Mouse (Mus musculus) midbrain, embryonic 11.5 days (tissue): ENCODE data around the gene Nfe2. TPM values are rescaled to one million over a fixed set of nuclear protein-coding genes. Genes with fewer than 3 reads are reported as not detected.
"Not testable (repeated sequence)": the region's sequence is repeated elsewhere in the genome, so short reads cannot be mapped to it uniquely, and the experiment has no call there.

Experiments used
- ATAC-seq: fragments of 200-750 bp; cut with Nextera tagmentation; 2 replicates; pipeline ENCODE4 v1.8.0; 2017; ENCODE audit warnings: moderate TSS enrichment, moderate library complexity; ENCODE audit not compliant: low FRiP score
- DNase-seq: peaks from one replicate; pipeline ENCODE4 v3.0.0; 2015; ENCODE audit warnings: low spot score; ENCODE audit errors: missing footprints
- H3K27ac ChIP-seq: fragments of 300-500 bp; sonication (generic); 2 replicates; pipeline ENCODE4 v1.5.1; 2014; ENCODE audit warnings: low read depth, low read length
- H3K27me3 ChIP-seq: fragments of 300-500 bp; sonication (generic); 2 replicates; pipeline ENCODE4 v1.6.1; 2014; ENCODE audit warnings: mild to moderate bottlenecking, low read length, moderate library complexity, mixed read lengths; ENCODE audit not compliant: control insufficient read depth, insufficient read depth
- H3K36me3 ChIP-seq: fragments of 300-500 bp; sonication (generic); 2 replicates; pipeline ENCODE4 v1.6.1; 2014; ENCODE audit warnings: mild to moderate bottlenecking, low read length, moderate library complexity, mixed read lengths; ENCODE audit not compliant: control insufficient read depth, insufficient read depth
- H3K4me1 ChIP-seq: fragments of 300-500 bp; sonication (generic); 2 replicates; pipeline ENCODE4 v1.6.1; 2014; ENCODE audit warnings: low read length; ENCODE audit not compliant: control insufficient read depth, insufficient read depth
- H3K4me2 ChIP-seq: fragments of 300-500 bp; sonication (generic); 2 replicates; pipeline ENCODE4 v1.6.1; 2014; ENCODE audit warnings: mild to moderate bottlenecking, moderate library complexity
- H3K4me3 ChIP-seq: fragments of 300-500 bp; sonication (generic); 2 replicates; pipeline ENCODE4 v1.5.1; 2014; ENCODE audit warnings: low read depth, low read length
- H3K9ac ChIP-seq: fragments of 300-500 bp; sonication (generic); 2 replicates; pipeline ENCODE4 v1.6.1; 2014; ENCODE audit warnings: low read length
- H3K9me3 ChIP-seq: fragments of 300-500 bp; sonication (generic); 2 replicates; pipeline ENCODE4 v1.6.1; 2016; ENCODE audit warnings: low read length; ENCODE audit not compliant: control insufficient read depth
- WGBS: fragments of 180-500 bp; shearing (Covaris S2); extraction: QIAGEN DNeasy Blood & Tissue Kit; methylation state at CpG from one replicate; pipeline ENCODE4 v1.1.7; 2014; 5-methylcytosine and 5-hydroxymethylcytosine counted together
- polyA plus RNA-seq: library from polyadenylated mRNA; unstranded; fragments of >200 nt; fragmentation: Nextera tagmentation; extraction: Ambion mirVana; gene quantifications from 2 replicates; pipeline ENCODE4 v1.2.1, GENCODE M21; 2014

The Nfe2 gene
- polyA plus RNA-seq, 1 experiment from 2014 or later, result 6.9 TPM

GRCm38 (mm10) chr15:103284066-103284465, 25.9 kb upstream of the Nfe2 start:
- H3K4me2 ChIP-seq, result no peak overlapping the region
- WGBS, result 54% methylated on average over 3 of the region's 3 CpGs
- H3K4me1 ChIP-seq, result no peaks in the 10 kb centered on the region; the same call in 1 of the 2 replicates
- no peaks in the 10 kb centered on the region for H3K36me3 ChIP-seq
- no peaks in the 10 kb centered on the region for H3K27me3 ChIP-seq
- peak; percentile 96 for DNase-seq
- no peak overlapping the region for H3K4me3 ChIP-seq
- H3K9me3 ChIP-seq, result no peaks in the 10 kb centered on the region
- ATAC-seq, result no peak
- H3K9ac ChIP-seq, result no peak overlapping the region
- no peak overlapping the region for H3K27ac ChIP-seq

GRCm38 (mm10) chr15:103281465-103282205, 23.4 kb upstream of the Nfe2 start:
- Histone ChIP-seq H3K27ac (no peak overlapping the region), H3K4me3 (no peak overlapping the region), H3K27me3 (no peaks in the 10 kb centered on the region), H3K4me1 (no peaks in the 10 kb centered on the region; the same call in 1 of the 2 replicates), H3K4me2 (no peak overlapping the region), H3K9me3 (no peaks in the 10 kb centered on the region), H3K9ac (no peak overlapping the region), H3K36me3 (no peaks in the 10 kb centered on the region)
- ATAC-seq, result no peak
- no peak for DNase-seq
- WGBS, result 94% methylated on average over 3 of the region's 3 CpGs

- Histone ChIP-seq H3K4me2 (no peak overlapping the region), H3K4me3 (no peak overlapping the region), H3K4me1 (no peaks in the 10 kb centered on the region; the same call in 1 of the 2 replicates), H3K27ac (no peak overlapping the region), H3K27me3 (no peaks in the 10 kb centered on the region), H3K36me3 (no peaks in the 10 kb centered on the region), H3K9me3 (no peaks in the 10 kb centered on the region), H3K9ac (no peak overlapping the region)
- WGBS, result 81% methylated on average over 3 of the region's 3 CpGs
- DNase-seq, result no peak
- no peak for ATAC-seq
Observed at GRCm38 (mm10) chr15:103280817-103281464, 22.7 kb upstream of the Nfe2 start.

- Histone ChIP-seq H3K27ac (no peak overlapping the region), H3K9me3 (no peaks in the 10 kb centered on the region), H3K4me1 (no peaks in the 10 kb centered on the region), H3K9ac (no peak overlapping the region), H3K4me3 (no peak overlapping the region), H3K27me3 (no peaks in the 10 kb centered on the region), H3K4me2 (no peak overlapping the region), H3K36me3 (no peaks in the 10 kb centered on the region)
- 67% methylated on average over 3 of the region's 3 CpGs for WGBS
- no peak for ATAC-seq
- DNase-seq, result no peak
Observed at GRCm38 (mm10) chr15:103279750-103280149, 21.5 kb upstream of the Nfe2 start.

- Histone ChIP-seq H3K27me3 (no peaks in the 10 kb centered on the region), H3K4me2 (no peak overlapping the region), H3K27ac (no peak overlapping the region), H3K36me3 (no peaks in the 10 kb centered on the region), H3K4me3 (no peak overlapping the region), H3K4me1 (peaks cover 7% of the 10 kb centered on the region; the same call in 1 of the 2 replicates), H3K9me3 (no peaks in the 10 kb centered on the region), H3K9ac (no peak overlapping the region)
- ATAC-seq (no peak), DNase-seq (no peak)
- WGBS, result 83% methylated on average over 7 of the region's 7 CpGs
Observed at GRCm38 (mm10) chr15:103277949-103278348, 19.7 kb upstream of the Nfe2 start.

- H3K9ac ChIP-seq, H3K9me3 ChIP-seq, H3K27me3 ChIP-seq, H3K4me3 ChIP-seq, H3K27ac ChIP-seq, H3K4me1 ChIP-seq, H3K4me2 ChIP-seq, DNase-seq, ATAC-seq, H3K36me3 ChIP-seq: not testable (repeated sequence)
- 95% methylated on average over 2 of the region's 3 CpGs for WGBS
Observed at GRCm38 (mm10) chr15:103275943-103276342, 17.7 kb upstream of the Nfe2 start.

GRCm38 (mm10) chr15:103272419-103273279, 14.4 kb upstream of the Nfe2 start, which contains the start of gene Copz1:
TSS of gene Copz1 (plus strand) at chr15:103272714.
- H3K36me3 ChIP-seq, result no peaks in the 10 kb centered on the region
- peak within 1 kb of the TSS; percentile 81 for H3K9ac ChIP-seq
- H3K4me2 ChIP-seq, result peak within 1 kb of the TSS; percentile 55
- ATAC-seq (peak; percentile 100), DNase-seq (peak; percentile 98)
- no peak within 1 kb of the TSS for H3K27ac ChIP-seq
- H3K4me3 ChIP-seq, result peak within 1 kb of the TSS; percentile 78
- no peaks in the 10 kb centered on the region for H3K27me3 ChIP-seq
- WGBS, result under 1% methylated on average over 38 of the region's 38 CpGs
- H3K9me3 ChIP-seq, result no peaks in the 10 kb centered on the region
- peaks cover 7% of the 10 kb centered on the region; the same call in 1 of the 2 replicates for H3K4me1 ChIP-seq

- H3K4me3 ChIP-seq, result no peak overlapping the region
- no peaks in the 10 kb centered on the region for H3K27me3 ChIP-seq
- H3K27ac ChIP-seq, result no peak overlapping the region
- no peak overlapping the region for H3K4me2 ChIP-seq
- no peak for DNase-seq
- H3K4me1 ChIP-seq, result peaks cover 3% of the 10 kb centered on the region; the same call in 1 of the 2 replicates
- ATAC-seq, result no peak
- WGBS, result 86% methylated on average over 4 of the region's 4 CpGs
- no peaks in the 10 kb centered on the region for H3K9me3 ChIP-seq
- H3K9ac ChIP-seq, result no peak overlapping the region
- H3K36me3 ChIP-seq, result no peaks in the 10 kb centered on the region
Observed at GRCm38 (mm10) chr15:103268903-103269302, 10.7 kb upstream of the Nfe2 start.
